Mouse (Mus musculus) granulocyte monocyte progenitor cell, adult 5-6 weeks (primary cell): ENCODE results near the gene Gm4791. TPM values are rescaled to one million over a fixed set of nuclear protein-coding genes. Genes with fewer than 3 reads are reported as not detected.

Source experiments
- ATAC-seq: replicated peaks from 2 replicates; pipeline ENCODE4 v1.8.0; 2016; ENCODE audit warnings: mild to moderate bottlenecking, moderate TSS enrichment, inconsistent platforms; ENCODE audit not compliant: poor library complexity, severe bottlenecking
- total RNA-seq, 2 experiments: library from RNA; stranded (forward) in 1 of 2; stranded (reverse) in 1 of 2; fragments of 200-712, 200-1000 nt in 1 of 2; fragments of >200 nt in 1 of 2; fragmentation: Nextera tagmentation in 1 of 2; gene quantifications; 2 replicates each; pipeline ENCODE4 v1.2.3; 2014 to 2017

Gm4791 gene
- total RNA-seq (2014; fragmentation: Nextera tagmentation), result not detected in 2 replicates
- not detected in 2 replicates for total RNA-seq (2017)

GRCm38 (mm10) chr9:46998338-46998791 is at the start of gene Gm4791:
Gene Gm4791, plus strand, starts transcription at chr9:46998741.
- no peak for ATAC-seq

GRCm38 (mm10) chr9:46956286-46956685 is 42.3 kb upstream of the Gm4791 start:
- no peak for ATAC-seq

- no peak for ATAC-seq
These were observed 41.1 kb upstream of the Gm4791 start for GRCm38 (mm10) chr9:46957420-46957950.

- no peak for ATAC-seq
These were observed 32.5 kb upstream of the Gm4791 start for GRCm38 (mm10) chr9:46966028-46966427.

- ATAC-seq, result no peak
These were observed 29.6 kb upstream of the Gm4791 start for GRCm38 (mm10) chr9:46968970-46969369.

- no peak for ATAC-seq
These were observed 29.1 kb upstream of the Gm4791 start for GRCm38 (mm10) chr9:46969406-46969805.

- ATAC-seq, result no peak
These were observed 19.7 kb upstream of the Gm4791 start for GRCm38 (mm10) chr9:46978806-46979205.

GRCm38 (mm10) chr9:46980111-46980510 is 18.4 kb upstream of the Gm4791 start:
- no peak for ATAC-seq

GRCm38 (mm10) chr9:46983471-46983870 is 15.1 kb upstream of the Gm4791 start:
- ATAC-seq, result no peak

GRCm38 (mm10) chr9:47041569-47041968 is 43.0 kb downstream of the Gm4791 start:
- no peak for ATAC-seq
